Mouse (Mus musculus) monocyte, adult 2 months (primary cell): ENCODE results near the gene Fbxo30.

Experiments
- DNase-seq, 2 experiments: peaks; one replicate each; pipeline ENCODE4 v3.0.0; 2022; ENCODE audit warnings: low spot score in 2 of 2, low read depth in 1 of 2

The Fbxo30 gene

DNA sequence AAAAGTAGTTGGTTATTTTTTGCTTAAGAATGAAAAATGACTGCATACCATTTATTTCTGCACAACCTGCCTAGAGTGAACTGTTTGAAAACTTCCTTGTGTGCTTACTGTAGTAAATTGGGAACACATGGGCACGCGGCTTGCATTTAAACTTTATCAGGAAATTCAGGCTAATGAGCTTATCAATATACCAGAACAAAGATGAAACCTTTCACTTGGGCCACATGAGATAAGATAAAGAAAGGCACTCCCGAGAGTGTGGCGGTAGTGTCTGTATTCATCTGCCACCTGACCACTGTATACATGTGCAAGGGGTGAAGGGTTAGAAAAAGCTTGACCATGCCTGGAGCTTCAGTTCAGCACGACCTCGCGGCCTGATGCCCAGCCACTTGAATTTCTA, 41.2 kb downstream of the Fbxo30 start:
- DNase-seq: no peak

DNA sequence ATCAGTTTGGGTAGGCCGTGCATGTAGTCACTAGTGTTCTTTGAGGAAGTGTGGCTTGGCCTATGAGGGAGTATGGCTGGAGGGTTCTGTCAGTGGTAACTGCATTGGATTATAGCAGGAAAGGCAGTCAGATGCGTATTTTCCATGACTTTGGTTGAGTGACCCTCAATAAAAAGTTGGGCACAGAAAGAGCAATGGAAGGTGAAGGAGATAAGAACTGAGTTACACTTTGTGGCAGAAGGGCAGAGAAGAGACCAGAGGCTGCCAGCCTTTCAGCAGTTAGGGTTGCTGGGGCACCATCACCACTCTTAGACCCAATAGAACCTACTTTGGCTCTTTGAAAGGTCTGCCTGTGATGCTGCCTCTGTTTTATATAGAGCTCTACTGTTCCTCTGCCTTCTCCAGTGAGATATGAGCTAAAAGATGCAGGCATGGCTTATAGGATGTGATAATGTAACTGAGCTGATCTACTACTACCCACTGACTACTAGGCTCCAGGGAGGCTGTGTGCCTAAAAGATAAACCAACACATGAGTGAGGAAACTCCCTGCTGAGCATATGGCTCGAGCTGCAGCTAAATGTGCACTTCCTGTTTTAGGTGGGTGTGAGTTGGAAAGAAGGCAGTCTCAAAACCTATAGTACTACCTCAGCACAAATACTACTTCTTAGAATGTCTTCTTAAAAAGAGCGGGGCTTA, 42.2 kb downstream of the Fbxo30 start:
- no peak for DNase-seq

GRCm38 (mm10) chr10:11326526-11326925, 45.4 kb downstream of the Fbxo30 start:
- no peak for DNase-seq

DNA sequence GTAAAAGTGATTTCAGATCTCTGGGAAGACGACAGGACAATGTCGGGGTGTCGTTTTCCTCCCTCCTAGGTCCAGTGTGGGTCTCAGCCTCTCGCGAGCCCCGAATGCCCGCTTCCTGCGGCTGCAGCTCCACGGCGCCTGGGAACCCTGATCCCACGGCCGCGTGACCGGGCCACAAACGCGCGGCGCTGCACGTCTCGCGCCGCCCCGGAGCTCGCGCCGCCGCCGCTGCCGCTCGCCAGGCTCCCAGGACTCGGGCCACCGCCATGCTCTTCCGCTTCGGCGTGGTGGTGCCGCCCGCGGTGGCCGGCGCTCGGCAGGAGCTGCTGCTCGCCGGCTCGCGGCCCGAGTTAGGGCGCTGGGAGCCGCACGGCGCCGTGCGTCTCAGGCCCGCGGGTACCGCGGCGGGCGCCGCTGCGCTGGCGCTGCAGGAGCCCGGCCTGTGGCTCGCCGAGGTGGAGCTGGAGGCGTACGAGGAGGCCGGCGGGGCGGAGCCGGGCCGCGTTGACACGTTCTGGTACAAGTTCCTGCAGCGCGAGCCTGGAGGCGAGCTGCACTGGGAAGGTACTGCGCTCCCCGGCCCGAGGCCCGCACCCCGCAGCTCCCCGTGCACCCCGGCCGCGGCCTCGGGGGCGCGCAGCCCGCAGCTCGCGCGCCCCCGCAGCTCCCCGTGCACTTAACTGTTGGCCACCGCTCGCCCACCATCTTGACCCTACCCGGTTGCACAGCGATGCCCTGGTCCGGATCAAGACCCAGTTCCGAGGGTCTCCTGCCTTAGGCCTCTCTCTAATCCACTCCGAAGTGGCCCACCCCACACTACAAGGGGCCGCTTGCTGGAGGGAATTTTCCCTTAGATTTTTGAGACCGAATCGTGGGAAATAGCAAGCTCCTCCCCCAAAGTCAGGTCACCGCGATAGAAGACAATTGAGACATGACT, 62.3 kb downstream of the Fbxo30 start, which contains the start of gene Epm2a:
Gene Epm2a, plus strand, starts transcription at position 200 of the 937 bp plus-strand sequence.
- peak; percentile 27 to 44 for DNase-seq

DNA sequence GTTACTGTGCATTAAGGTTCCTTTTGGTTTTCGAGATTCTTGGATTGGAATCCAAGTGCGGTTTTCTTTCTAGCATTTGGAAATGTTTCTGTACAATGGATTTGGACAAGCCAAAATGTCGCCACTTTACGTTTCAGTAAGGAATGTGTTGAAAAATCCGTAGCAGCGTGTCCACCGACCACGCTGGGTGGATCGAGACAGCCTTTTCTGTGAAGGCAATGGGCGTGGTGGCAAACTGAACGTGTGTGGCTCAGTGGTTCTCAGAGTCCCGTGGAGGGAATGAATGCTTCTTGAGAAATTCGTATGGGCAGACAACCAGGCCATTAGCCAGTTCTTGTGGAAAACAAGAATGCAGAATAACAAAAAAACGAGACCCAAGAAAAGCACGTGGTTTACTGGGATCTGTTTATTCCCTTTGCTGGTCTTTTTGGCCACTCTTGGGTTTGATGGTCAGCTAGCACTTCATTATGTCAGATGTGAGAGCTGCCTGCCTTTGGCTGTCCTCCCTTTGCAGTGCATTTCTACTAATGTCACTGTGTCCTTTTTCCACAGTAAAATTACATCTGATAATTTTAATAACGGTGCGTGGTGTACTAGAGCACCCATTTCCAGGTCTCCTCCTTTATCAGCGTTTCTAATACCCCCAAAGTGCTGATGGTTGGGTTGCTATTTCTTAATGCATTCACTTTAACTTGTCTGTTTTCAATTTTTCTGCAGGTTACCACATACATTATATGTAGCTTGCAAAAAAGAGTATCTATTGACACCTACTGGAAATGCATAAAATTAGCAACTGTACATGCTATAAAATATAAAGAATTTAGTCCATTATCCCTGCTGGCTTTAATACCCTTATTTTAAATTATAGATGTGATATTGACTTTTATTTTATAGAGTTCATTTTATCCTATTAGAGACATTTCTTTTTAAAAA, 63.7 kb downstream of the Fbxo30 start:
- DNase-seq: no peak
